ENCODE assay signal across 22 mouse cellular contexts in the genomic region with DNA sequence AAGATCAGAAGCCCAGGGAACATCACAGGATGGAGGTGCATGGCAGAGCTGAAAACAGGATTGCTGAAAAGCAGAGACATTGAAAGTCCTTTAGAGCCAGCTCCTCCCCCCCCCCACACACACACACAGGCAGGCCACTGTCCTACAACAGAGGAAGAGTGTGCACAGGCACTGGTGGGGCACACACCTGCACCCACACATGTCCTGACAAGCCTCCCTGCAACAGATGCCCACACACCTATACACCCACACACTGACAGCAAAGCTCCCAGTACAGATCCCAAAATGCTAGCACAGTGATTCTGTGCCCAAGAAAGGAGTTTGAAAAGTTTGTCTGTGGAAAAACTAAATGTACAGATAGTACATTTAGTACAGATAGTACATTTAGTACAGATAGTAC. TPM values are rescaled to one million over a fixed set of nuclear protein-coding genes. Genes with fewer than 3 reads are reported as not detected.
DNase-seq lines count a peak whose midpoint lies in the region; TF ChIP-seq lines count a peak whose summit lies in the region.
"Had no signal": no experiment of that assay in that cellular context is flagged by ENCODE, and none has a peak within 500 bp of the region (broad histone marks: within the 10 kb centered on the region; RNA-seq: fewer than 3 reads in every experiment).

No protein-coding gene starts in this region.

- H3K27ac ChIP-seq in left cerebral cortex, adult 2 months: no peak overlapping the region; the same call in 1 of the 2 replicates
- H3K27ac ChIP-seq in hindbrain, embryonic 10.5 days: no peak overlapping the region
- H3K27ac ChIP-seq: embryonic facial prominence, embryonic 13.5 days; forebrain, embryonic 12.5 days; heart, embryonic 10.5 days; hindbrain, embryonic 13.5 days had no signal

- DNase-seq in frontal cortex, postnatal 36 days (ENCODE audit: low spot score in 2 of 2): peak; percentile 34 to 36
- DNase-seq in frontal cortex, postnatal 14 days (ENCODE audit: low spot score in 2 of 2): no peak
- peak; percentile 28 to 63 for DNase-seq in left cerebral cortex, postnatal 25 days (ENCODE audit: low spot score in 2 of 2)
- DNase-seq in left cerebral cortex, adult 2 months (ENCODE audit: extremely low spot score in 1 of 2, low spot score in 2 of 2): no peak
- peak; percentile 18 for DNase-seq in thymus, postnatal 14 days
- DNase-seq in thymus, postnatal 0 days (ENCODE audit: low spot score): no peak
- DNase-seq in hindbrain, embryonic 10.5 days (ENCODE audit: low spot score): no peak
- DNase-seq: adrenal gland, postnatal 10 days; cerebellum, adult 18-20 months; cerebellum, adult 9-11 months; cerebellum, postnatal 36 days; gastrocnemius, postnatal 10 days; heart, adult 18-20 months; heart, postnatal 10 days; heart, postnatal 4 days had no signal

- peaks cover 12% of the 10 kb centered on the region for H3K36me3 ChIP-seq in hindbrain, embryonic 10.5 days
- H3K36me3 ChIP-seq: embryonic facial prominence, embryonic 13.5 days; heart, embryonic 10.5 days had no signal

- intact Hi-C loops in left cerebral cortex, postnatal 25 days (cut with DNase I): no loop called here
- intact Hi-C loops in left cerebral cortex, adult 2 months (cut with DNase I): loop anchor here (5.0 kb wide), 1 partner anchor 62 kb away; no protein-coding TSS in a partner anchor

- no peaks in the 10 kb centered on the region for H3K9me3 ChIP-seq in hindbrain, embryonic 10.5 days
- H3K9me3 ChIP-seq: embryonic facial prominence, embryonic 13.5 days; forebrain, embryonic 12.5 days; heart, embryonic 10.5 days; hindbrain, embryonic 13.5 days had no signal

- no peak overlapping the region for H3K4me3 ChIP-seq in left cerebral cortex, adult 2 months
- no peak overlapping the region for H3K4me3 ChIP-seq in hindbrain, embryonic 10.5 days
- H3K4me3 ChIP-seq: embryonic facial prominence, embryonic 13.5 days; forebrain, embryonic 12.5 days; heart, embryonic 10.5 days; hindbrain, embryonic 13.5 days had no signal

- H3K27me3 ChIP-seq in hindbrain, embryonic 10.5 days (ENCODE audit: insufficient read depth, poor library complexity, severe bottlenecking): no peaks in the 10 kb centered on the region
- H3K27me3 ChIP-seq: embryonic facial prominence, embryonic 13.5 days; forebrain, embryonic 12.5 days; hindbrain, embryonic 13.5 days had no signal

- no peaks in the 10 kb centered on the region for H3K4me1 ChIP-seq in hindbrain, embryonic 10.5 days (replicated peaks)
- H3K4me1 ChIP-seq: embryonic facial prominence, embryonic 13.5 days; heart, embryonic 10.5 days; hindbrain, embryonic 13.5 days had no signal

- no peak for TF ChIP-seq CTCF in left cerebral cortex, adult 2 months (IDR thresholded peaks at IDR 0.05)

RNA-seq across cellular contexts. Expression of gene Slc2a2, which starts 43.0 kb away (rescaled TPM):
- not detected for total RNA-seq in left cerebral cortex, postnatal 25 days (2021)
- total RNA-seq in left cerebral cortex, adult 2 months (2021): not detected
- 0.12 and 0.22 TPM in 2 replicates for polyA plus RNA-seq in thymus, postnatal 0 days (2015; fragmentation: Nextera tagmentation; extraction: Ambion mirVana)
- polyA plus RNA-seq in hindbrain, embryonic 10.5 days (2016; fragmentation: Nextera tagmentation; extraction: Ambion mirVana): not detected in 2 replicates
- total RNA-seq: heart, adult 18-20 months; heart, postnatal 4 days had no signal
- polyA plus RNA-seq: C2C12; forebrain, embryonic 12.5 days; forebrain, embryonic 16.5 days; heart, embryonic 14.5 days had no signal

Comparison
In these comparisons a context has a peak if more than half of its experiments do, and no peak if none do; other contexts are left out.
1. DNase-seq: peak in frontal cortex, postnatal 36 days (2 of 2), left cerebral cortex, postnatal 25 days (2 of 2) and thymus, postnatal 14 days (single experiment); none in frontal cortex, postnatal 14 days (0 of 2), left cerebral cortex, adult 2 months (0 of 2), thymus, postnatal 0 days (single experiment) and hindbrain, embryonic 10.5 days (single experiment).